Mouse (Mus musculus) megakaryocyte progenitor cell, adult 5-6 weeks (primary cell): ENCODE data around the gene Man1c1. TPM values are rescaled to one million over a fixed set of nuclear protein-coding genes. Genes with fewer than 3 reads are reported as not detected.

ENCODE experiments used
- ATAC-seq: replicated peaks from 2 replicates; pipeline ENCODE4 v1.8.0; 2016; ENCODE audit warnings: mild to moderate bottlenecking, moderate TSS enrichment, inconsistent platforms; ENCODE audit not compliant: poor library complexity
- total RNA-seq, 2 experiments: library from RNA; stranded (forward) in 1 of 2; stranded (reverse) in 1 of 2; fragments of 157-497, 149-512 nt in 1 of 2; fragments of 200-1000 nt in 1 of 2; gene quantifications; 2 replicates each; pipeline versions ENCODE4 v1.2.3 to v1.2.4; 2015 to 2017

The Man1c1 gene
- total RNA-seq, 2 experiments from 2014 or later: 5.8 to 10.5 TPM

DNA sequence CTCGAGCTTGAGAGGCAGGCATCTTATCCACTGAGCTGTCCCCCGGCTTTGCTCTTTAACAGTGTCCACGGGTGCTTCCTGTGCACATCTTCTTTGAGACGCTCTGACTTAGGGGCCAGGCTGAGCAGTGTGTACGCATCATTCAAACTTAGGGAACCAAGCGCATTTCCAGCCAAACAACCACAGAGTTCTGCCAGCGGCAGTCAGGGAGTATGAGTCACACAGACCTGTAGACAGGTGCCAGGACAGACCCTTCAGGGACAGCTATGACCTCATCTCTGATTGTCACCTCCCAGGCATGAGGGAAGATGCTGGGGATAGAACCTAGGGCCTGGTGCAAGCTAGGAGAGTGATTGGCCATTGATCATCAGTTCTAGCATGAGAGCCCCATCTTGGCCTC is 144.9 kb downstream of the Man1c1 start:
- ATAC-seq: no peak

DNA sequence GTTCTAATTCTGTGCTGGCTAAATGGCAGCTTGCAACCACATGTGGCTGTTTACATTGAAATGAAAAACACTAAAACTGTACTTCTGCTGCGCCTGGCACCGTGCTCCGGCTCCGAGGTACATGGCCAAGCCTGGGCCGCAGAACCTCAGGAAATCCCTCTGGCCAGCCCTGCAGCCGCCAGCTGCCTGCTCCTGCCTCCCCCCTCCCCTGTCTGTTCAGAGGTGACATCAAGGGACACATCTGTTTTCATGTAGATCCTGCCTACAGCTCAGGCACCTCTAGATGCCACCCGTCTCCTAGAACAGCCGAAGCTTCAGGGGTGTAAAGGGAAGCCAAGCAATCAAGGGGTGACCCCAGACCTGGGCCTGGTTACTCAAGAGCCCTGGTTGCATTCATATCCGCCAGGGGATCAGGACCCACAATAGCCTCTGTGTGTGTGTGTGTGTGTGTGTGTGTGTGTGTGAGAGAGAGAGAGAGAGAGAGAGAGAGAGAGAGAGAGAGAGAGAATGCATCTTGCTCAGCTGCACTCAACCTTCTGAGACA is 145.4 kb downstream of the Man1c1 start:
- ATAC-seq: peak; percentile 53

DNA sequence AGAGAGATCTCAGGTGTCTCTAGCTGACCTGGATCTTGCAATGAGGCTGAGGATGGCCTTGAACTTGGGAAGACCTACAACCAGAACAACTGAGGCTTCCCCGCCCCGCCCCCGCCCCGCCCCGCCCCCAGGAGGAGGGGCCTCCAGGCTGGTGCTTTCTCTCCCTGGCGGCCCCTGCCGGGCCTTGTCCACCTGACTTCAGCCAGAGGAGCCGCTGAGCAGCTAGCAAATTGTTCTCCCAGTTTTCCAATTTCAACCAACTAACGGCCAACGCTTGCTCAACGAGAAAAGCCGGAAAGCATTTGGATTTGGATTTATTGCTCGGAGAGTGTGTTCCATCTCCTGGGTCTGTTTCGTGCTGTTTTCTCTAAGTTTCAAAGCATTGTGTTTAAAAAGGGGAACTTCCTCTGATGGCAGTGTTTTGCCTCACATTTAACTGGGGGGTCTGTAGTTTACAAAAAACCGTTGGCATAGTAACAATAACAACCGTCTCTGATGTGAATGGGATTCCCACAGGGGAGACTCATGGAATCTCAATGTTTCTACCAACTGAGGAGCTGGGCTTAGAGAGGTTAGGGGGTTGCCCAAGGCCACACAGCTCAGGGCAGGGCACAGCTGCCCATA is 146.4 kb downstream of the Man1c1 start:
- peak; percentile 48 for ATAC-seq

DNA sequence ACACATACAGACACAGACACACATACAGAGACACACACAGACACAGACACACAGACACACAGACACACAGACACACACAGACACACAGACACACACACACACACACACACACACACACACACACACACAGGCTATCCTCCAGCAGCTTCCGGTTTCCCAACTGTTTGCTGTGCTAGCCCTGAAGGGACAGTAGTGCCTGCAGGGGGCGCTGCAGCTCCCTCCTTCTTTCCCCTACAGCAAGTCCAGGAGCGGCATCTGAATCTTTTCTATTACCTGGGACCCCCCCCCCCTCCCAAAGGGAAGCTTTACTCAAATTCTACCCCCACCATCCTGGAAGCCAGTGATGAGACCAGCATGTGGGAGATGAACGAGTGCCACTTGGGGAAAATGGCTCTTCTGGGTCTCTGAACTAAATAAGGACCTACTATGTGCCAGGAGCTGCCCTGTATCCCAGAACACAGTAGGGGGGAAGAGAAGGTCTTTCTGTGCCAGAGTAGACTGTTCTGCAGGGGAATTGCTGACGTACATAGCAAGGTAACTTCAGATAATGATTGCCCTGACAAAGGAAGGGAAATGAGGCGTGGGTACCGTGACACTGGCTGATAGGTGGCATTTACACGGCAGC is 148.0 kb downstream of the Man1c1 start:
- peak; percentile 54 for ATAC-seq

DNA sequence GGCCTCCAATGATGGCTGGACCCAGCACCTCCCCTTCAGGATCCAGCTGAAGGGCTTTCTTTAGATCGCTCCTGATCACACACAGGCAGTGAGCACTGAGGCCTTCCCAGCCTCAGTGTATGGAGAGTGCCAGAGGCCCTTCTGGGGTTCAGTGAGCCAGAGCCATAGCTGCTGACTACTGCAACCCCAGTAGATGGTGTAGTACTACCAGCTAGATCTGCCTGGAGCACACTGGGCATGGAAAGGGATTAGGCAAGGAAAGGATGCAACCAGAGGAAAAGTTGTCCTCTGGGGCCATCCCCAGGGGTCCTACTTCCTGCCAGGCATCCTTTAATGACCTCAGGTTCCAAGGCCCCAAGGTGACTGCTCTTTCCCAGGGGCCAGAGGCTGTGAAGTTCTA is 150.5 kb downstream of the Man1c1 start:
- ATAC-seq: no peak

DNA sequence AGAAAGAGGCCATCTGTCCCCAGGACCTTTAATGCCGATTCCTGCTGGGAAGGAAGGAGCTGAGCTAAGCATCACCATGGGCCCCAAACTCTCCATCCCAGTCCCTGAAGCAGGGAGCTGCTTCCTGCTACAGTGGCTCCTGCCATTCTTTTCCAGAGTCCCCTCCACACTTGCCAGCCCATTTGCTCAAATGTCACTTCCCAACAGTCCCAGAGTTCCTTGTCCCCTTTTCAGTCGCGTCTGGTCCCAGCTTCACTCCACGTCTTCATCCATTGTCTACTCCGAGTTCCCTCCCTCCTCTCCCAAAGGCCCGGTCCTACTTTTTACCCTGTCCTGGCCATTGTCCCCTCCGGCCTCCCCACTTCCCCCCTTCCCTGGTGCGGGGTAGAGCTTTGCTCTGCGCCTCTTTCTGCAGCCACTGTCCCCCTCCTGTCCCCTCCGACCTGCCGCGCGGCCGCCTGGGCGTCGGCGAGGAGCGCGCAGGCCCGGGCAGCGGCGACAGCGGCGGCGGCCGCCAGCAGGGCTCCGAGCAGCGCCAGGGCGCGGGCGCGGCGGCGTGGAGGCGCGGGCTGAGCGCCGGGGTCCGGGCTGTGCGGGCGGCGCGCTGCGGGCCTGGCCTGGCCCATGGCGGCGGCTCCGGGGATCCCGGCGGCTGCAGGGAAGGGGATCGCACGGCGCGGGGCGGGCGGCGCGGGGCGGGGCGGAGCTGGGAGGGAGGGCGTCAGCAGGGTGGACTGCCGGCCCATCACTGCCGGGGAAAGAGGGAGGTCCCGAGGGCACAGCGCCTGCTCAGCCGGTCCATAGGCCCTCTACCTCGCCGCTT is 152.4 kb downstream of the Man1c1 start, which contains the start of gene Selenon:
Selenon (minus strand) TSS at position 673 of the 823 bp plus-strand sequence.
- ATAC-seq: peak; percentile 20; the same call in 1 of the 2 replicates

DNA sequence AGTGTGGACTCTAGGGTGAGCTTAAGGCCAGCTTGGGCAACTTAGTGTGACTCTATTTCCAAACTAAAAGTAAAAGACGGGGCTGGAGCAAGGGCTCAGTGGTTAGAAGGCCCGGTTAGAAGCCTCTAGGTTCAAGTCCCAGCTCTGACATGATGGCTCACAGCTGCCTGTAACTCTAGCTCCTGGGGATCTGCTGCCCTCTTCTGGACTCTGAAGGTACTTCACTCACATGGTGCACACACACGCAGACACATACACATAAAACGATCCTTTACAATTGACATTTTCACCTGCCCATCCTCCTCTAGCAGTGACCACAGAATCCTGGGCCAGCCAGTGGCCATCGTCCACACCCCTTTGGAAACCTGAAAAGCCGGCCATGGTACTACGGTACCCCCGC is 154.2 kb downstream of the Man1c1 start:
- ATAC-seq: no peak

DNA sequence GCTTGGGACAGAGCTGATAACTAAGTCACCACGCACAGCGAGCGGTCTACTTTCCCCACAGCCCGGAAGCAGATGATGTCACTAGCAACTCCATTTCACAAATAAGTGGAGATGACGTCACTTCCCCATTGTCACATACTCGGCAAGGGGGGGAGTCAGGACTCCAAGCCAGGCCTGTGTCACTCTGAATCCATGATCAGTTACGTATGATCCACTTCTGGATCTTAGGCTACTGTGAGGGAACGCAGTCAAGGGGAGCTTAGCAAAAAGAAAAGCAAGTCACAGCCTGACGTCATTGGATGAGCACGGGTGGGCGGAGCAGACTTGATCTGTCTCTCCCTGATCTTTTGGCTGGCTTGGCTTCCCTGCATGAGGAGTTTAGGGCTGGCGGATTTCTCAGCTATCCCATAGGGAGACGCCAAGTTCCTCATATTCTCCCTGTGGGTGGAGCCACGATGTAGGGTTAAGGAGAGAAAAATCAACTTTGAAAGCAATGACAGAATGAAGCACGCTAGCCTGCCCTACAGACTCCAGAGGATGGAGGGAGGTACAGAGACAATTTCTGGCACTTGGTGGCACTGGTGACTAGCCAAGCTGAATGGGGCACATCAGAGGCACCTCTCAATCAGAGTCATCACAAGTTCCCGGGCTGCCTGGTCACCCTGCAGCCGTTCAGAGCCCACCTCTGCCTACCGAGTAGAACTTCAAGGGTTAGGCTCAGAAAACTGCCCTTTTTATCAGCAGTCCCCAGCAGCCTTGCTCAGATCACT is 155.7 kb downstream of the Man1c1 start:
- peak; percentile 63 for ATAC-seq

DNA sequence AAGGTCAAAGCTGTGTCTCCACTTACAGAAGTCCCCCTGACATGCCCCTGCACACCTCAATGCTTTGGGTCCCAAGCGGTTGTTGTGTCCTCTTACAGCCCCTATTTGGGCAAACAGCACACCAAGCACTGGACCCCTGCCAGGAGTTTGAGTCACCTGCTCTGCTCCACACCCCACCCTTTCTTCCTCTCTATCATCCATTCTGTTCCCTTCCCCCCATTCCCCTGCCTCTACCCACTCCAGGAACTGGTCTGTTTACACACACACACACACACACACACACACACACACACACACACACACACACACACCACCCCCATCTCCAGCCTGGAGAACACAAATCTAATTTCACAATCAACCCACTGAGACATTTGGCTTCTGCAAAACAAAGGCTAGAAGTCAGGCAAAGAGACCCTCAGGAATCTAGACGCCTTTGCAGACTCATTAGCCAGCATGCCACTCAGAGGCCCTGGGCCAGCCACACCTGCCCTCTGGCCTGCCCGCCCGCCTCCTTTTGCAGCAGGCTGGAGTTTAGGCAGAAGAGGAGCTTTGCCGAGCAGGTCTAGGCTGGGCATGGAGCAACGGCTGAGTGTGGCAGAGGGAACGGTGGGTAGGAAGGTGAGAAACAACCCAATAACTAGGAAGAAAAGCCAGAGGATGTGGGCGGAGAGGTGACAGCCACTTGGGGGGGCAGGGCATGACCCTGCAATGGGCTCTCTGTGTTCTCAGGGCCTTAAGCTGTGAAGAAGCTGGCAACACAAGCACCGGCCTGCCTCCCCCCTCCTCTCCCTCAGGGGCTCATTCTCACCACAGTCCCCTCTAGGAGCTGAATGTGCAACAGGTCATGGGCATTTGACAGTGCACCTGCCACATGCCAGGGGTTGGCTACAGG is 157.0 kb downstream of the Man1c1 start:
- ATAC-seq: no peak

DNA sequence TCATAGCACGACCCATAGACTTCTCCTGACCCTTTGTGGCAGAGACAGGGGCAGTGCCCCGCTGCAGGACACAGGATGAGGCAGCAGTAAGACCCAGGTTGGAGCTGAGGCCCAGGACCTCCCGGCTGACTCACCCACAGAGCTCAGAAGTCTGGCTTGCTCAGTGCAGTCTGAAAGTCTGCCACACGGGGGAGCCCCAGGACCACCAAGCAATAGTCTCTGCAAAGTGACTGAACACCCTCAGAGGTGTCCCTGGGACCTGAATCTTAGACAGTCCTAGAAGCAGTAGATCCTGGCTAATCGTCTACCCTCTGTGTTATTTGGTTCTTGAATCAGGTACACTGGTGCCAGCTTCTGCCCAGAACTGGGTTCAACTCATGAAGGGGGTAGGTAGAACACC is 160.8 kb downstream of the Man1c1 start:
- ATAC-seq: peak; percentile 88

DNA sequence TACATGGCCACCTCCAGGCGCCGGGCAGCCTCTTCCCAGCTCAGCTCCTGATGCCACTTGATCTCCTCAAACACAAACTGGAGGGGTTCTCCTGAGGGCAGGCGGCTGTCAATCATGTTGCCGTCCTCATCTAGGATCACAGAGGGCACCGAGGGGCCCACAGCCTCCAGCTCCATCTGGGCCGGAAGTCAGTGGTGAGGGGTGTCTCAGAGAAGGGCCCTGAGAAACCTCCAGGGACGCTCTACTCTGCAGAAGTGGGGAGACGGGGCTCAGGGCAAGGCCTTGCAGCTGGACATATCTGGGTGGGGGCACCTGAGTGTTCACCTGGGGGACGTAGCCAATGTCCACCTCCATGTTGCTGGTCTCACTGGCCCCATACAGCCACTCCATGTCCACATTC is 161.4 kb downstream of the Man1c1 start:
- ATAC-seq: no peak

DNA sequence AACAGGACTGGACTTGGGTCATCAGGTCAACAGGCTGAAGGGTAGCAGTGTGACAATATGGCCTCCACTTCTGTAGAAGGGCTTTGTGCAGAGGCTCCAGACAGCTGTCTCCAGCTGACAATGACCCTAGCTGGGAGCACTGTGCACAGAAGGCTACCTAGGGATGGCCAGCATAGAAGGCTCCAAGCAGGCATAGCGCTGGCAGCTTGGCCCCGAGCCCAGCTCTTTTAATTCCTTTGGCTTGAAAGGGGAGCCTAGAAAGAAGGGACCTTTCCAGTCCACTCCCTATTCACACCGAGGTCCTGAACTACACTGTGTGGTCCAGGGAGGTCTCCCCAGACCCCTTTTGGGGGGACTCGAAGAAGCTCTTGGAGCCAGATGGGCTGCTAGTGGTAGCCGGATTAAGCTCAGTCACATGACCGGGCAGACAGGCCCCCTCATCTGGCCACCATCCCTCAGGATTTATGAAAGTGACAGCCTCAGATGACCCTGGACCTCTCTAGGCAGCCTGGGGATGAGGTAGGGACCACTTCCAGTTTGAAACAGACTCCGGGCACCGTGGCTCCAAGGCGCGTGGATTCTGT is 165.0 kb downstream of the Man1c1 start:
- ATAC-seq: no peak

DNA sequence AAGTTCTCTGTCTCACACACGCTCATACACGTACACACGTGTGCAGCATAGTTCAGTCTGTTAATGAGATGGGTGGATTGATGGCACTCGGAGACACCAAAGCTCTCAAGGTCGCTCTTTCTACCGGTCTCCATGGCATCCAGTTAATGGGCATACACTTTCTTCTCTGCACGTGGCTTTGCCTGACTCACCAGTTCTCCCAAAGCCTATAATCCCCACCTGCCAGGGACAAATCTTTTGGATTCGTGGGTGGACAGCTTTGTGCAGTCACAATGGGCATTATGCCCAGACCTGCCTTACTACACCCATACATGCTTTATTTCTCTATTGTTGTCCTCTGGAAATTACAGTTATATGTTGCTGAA is 168.3 kb downstream of the Man1c1 start:
- 0 out of 2 replicates have a peak, but pooled peaks have one; percentile 11 for ATAC-seq

DNA sequence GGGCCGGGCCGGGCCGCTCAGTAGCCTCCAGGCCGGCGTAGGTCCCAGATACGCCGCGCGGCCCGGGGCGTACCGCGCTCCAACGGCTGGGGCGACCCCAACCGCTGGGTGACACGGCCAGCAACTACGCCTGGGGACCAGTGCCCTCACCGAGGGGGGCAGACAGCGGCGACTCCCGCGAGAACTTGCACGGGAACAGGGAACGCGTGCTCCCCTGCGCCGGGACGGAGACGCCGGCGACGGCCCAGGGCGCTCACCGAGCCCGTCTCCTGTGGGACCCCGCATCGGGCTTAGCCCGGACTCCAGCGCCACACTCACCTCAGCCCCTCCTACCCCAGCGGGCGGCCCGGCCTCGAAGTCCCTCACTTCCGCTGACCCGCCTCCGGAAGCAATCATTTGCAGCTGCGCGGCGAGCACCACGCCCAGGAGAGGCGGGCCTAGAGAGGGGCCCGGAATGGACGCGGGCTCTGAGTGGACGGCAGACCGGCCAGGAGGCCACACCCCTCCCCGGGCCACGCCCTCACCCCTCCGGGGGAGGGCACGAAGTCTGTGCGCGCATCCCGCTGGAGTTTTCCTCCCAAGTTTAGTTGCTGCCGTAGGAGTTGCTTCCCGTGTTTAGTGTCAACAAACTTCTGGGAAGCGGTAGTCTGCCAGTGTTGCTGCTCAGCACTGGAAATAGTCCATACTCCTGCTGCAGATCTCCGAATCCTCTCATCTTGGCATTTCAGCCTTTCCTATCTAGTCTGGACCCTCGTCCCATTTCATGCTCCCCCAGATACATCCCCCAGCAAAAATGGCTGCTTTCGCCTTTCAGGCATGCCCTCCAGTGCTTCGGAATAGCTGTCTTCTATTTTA is 168.9 kb downstream of the Man1c1 start, which contains the start of gene Mtfr1l:
Mtfr1l (minus strand) TSS at position 456 of the 855 bp plus-strand sequence.
- ATAC-seq: peak; percentile 93

DNA sequence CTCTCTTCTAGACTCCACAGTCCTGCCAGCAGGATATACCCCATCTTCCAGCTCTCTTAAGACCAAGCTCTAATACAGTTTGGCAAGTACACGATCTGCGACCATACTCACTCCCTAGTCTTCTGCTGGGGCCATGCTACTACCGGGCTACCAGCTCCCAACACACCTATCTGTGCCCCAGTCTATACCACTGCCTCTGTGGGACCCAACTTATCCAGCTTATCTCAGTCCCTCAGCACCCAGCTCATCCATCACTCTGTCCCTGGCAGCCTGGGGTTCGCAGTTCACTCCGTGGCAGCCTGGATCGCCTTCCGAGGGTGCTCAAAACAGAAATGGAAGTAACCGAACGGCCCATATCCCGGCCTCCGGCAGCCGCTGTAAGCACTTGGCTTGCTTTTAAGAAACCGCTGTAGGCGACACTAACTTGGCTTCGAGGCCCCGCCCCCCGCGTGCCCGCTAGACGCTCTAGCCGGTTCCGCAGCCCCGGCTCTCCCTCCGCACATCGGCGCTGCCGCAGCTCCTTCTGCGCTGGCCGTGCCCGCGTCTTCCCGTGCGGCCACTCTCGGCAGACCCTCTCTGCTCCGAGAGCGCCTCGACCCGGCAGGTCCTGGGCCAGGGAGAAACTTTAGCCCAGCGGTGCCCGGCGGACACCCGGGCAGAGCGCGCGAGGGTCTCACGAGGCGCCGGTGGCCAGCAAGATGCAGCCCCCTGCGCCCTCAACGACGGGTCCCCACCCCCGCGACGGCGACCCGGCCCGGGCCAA is 169.8 kb downstream of the Man1c1 start:
- ATAC-seq: peak; percentile 45

DNA sequence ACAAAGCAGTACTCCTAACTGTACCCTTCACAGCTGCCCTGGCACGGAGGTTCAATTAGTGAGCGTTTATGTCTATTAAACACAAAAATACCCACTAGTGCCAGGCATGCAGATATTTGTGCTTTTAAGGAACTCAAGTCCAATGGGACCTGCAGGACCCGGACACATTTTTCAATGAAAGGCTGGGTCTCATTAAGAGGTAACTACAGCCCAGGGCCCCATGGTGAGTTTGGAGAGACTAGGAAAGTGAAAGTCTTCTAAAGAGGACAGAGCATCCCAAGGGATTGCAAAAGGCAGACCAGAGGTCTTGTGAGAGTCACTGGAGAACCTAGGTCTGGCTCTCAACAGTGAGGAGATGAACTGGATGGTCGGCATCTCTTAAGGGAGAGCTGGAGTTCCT is 170.7 kb downstream of the Man1c1 start:
- ATAC-seq: no peak

DNA sequence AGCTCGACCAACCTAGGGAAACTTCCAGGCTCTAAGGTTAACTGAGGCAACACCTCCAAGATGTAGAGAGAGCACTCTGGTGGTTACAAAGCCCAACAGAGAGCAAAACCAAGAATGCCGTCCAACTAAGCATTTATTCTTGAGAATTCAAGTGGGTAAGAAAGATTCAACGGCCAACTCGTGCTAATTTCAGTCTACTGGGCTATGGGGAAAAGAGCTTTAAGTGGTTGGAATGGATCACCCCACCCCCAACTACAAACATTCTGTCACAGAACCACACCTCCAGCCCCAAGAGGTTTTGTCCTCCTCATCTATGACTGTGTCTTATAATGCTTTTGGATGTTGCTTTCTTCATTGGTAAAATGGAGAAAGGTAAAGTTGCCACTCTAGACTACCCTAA is 171.2 kb downstream of the Man1c1 start:
- ATAC-seq: no peak

DNA sequence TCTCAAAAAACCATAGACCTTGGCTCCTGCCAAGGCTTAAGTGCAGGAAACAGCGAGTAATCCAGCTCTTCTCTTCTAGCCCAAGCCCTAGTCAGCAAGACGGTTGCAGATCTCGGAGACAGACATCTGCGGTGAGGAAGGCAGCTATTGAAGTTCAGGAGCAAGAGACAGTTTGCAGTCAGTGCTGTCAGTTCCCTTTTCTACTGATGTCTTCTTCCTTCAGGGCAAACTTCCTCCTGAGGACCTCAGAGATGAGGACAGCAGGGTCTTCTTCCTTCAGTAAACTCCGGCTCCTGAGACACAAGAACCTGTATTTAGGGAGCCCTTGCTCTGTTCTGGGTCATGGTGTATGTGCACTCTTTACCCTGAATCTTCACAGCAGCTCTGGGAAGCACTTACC is 177.9 kb downstream of the Man1c1 start:
- ATAC-seq: peak; percentile 74
